Mouse (Mus musculus) hindbrain, postnatal 0 days (tissue): ENCODE data around the gene Sel1l. TPM values are rescaled to one million over a fixed set of nuclear protein-coding genes. Genes with fewer than 3 reads are reported as not detected.

Source experiments
- ATAC-seq: fragments of 200-750 bp; cut with Nextera tagmentation; 2 replicates; pipeline ENCODE4 v1.8.0; 2017; ENCODE audit warnings: mild to moderate bottlenecking, moderate TSS enrichment, moderate library complexity
- DNase-seq: peaks from one replicate; pipeline ENCODE4 v3.0.0-alpha.2; 2015; ENCODE audit warnings: low spot score
- H3K27ac ChIP-seq: fragments of 300-500 bp; sonication (generic); 2 replicates; pipeline ENCODE4 v1.5.1; 2014; ENCODE audit warnings: mild to moderate bottlenecking
- H3K27me3 ChIP-seq: fragments of 300-500 bp; sonication (generic); 2 replicates; pipeline ENCODE4 v1.6.1; 2014; ENCODE audit warnings: low read length, mixed read lengths; ENCODE audit not compliant: insufficient read depth
- H3K36me3 ChIP-seq: fragments of 300-500 bp; sonication (generic); 2 replicates; pipeline ENCODE4 v1.6.1; 2014; ENCODE audit warnings: low read length, mixed read lengths; ENCODE audit not compliant: insufficient read depth
- H3K4me1 ChIP-seq: fragments of 300-500 bp; sonication (generic); 2 replicates; pipeline ENCODE4 v1.6.1; 2014; ENCODE audit warnings: antibody characterized with exemption, low read length, mixed read lengths; ENCODE audit not compliant: insufficient read depth
- H3K4me2 ChIP-seq: fragments of 300-500 bp; sonication (generic); 2 replicates; pipeline ENCODE4 v1.6.1; 2014; ENCODE audit warnings: low read depth, mild to moderate bottlenecking, low read length, moderate library complexity, mixed read lengths
- H3K4me3 ChIP-seq: fragments of 300-500 bp; sonication (generic); 2 replicates; pipeline ENCODE4 v1.5.1; 2014; ENCODE audit warnings: low read length
- H3K9ac ChIP-seq: fragments of 300-500 bp; sonication (generic); replicated peaks from 2 replicates; pipeline ENCODE4 v1.6.1; 2014; ENCODE audit warnings: mild to moderate bottlenecking, low read length, moderate library complexity, mixed read lengths
- H3K9me3 ChIP-seq: fragments of 300-500 bp; sonication (generic); 2 replicates; pipeline ENCODE4 v1.6.1; 2016; ENCODE audit warnings: low read length, mixed read lengths
- CTCF ChIP-seq: IDR thresholded peaks from 2 replicates; pipeline ENCODE4 v1.5.1; 2016; ENCODE audit warnings: antibody characterized with exemption, control low read depth, low read depth
- WGBS: fragments of 180-500 bp; shearing (Covaris S2); extraction: QIAGEN DNeasy Blood & Tissue Kit; methylation state at CpG from one replicate; pipeline ENCODE4 v1.1.7; 2014; 5-methylcytosine and 5-hydroxymethylcytosine counted together
- polyA plus RNA-seq: library from polyadenylated mRNA; unstranded; fragments of >200 nt; fragmentation: Nextera tagmentation; extraction: Ambion mirVana; gene quantifications from 2 replicates; pipeline ENCODE4 v1.2.1, GENCODE M21; 2015
- total RNA-seq: library from RNA; depleted of rRNA; stranded (reverse); fragments of >200 nt; gene quantifications from 2 replicates; pipeline ENCODE4 v1.2.3, GENCODE M21; 2014; rRNA removed

The Sel1l gene
- total RNA-seq (53.6 and 58.6 TPM in 2 replicates), polyA plus RNA-seq (87.4 and 88.7 TPM in 2 replicates)

DNA sequence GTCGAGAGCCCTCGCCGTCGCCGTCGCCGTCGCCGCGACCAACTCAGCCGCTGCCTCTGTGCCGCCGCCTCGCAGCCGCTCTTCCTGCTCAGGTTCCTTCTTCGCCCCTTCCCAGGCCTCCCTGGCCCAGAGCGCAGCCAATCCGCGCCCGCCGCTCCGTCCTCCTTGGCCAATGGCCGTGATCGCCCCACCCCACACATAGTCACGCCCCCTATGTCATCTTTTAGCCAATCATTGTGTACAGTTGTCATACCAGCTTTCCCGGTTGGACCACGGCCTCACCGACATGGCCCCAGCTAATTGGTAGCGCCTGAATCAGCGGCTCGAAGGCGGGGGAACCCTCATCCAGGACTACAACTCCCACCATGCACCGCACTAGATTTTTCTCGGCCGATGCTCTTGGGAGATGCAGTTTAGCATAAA, at the start of gene Sel1l:
Gene Sel1l, minus strand, starts transcription at position 113 of the 423 bp plus-strand sequence.
- H3K4me1 ChIP-seq, result 0 out of 2 replicates have a peak, but pooled peaks cover 4% of the 10 kb centered on the region
- no peaks in the 10 kb centered on the region for H3K9me3 ChIP-seq
- no peaks in the 10 kb centered on the region for H3K36me3 ChIP-seq
- H3K4me3 ChIP-seq, result peak within 1 kb of the TSS; percentile 89
- peak within 1 kb of the TSS; percentile 87 for H3K9ac ChIP-seq
- H3K27ac ChIP-seq, result peak within 1 kb of the TSS; percentile 85
- under 1% methylated on average over 25 of the region's 35 CpGs for WGBS
- peak; percentile 100 for ATAC-seq
- peak; percentile 99 for DNase-seq
- peak within 1 kb of the TSS; percentile 91 for H3K4me2 ChIP-seq
- H3K27me3 ChIP-seq, result no peaks in the 10 kb centered on the region
- TF ChIP-seq CTCF, result no peak

DNA sequence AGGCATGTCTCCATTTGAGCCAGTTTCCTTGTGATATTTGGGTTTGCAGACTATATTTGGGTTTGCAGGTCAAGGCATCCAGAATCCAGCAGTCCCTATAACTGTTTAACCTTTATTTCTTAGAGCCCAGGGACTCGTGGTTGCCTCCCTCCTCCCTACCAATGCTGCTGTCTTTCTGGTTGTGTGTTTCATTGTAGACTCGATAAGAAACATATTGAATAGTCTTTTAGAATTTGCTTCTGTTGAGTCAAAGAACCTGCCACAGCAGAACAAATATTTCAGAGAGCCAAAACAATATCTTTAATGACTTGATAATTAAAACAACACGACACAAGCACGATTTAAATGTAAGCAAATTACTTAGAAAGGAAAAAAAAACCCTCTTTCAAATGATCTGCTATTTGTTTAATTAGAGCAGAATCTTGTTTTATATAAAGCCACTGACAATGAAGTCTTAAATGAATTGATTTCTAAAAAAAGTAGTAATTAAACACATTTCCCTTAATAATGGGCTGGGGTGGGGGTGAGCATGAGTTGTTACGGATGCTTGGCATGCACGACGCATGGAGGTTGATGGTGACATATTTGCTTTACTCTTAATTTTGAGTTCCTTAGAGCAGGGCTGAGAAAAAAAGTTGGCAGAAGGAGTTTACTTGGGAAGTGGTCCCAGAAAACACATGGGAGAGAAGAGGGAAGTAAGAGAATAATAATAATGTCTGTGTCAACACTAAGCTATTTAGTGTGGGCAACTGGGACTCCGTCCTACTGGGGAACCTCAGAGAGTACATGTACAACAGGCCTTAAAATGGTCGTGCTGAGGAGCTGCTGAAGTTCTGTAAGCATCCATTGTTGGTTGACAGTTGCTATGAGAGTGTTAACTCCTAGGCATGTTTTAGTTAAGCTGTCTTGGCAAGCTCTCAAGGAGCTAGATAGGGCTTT, 43.9 kb upstream of the Sel1l start:
- DNase-seq, result no peak
- WGBS, result 62% methylated on average over 9 of the region's 9 CpGs
- no peak overlapping the region for H3K4me2 ChIP-seq

DNA sequence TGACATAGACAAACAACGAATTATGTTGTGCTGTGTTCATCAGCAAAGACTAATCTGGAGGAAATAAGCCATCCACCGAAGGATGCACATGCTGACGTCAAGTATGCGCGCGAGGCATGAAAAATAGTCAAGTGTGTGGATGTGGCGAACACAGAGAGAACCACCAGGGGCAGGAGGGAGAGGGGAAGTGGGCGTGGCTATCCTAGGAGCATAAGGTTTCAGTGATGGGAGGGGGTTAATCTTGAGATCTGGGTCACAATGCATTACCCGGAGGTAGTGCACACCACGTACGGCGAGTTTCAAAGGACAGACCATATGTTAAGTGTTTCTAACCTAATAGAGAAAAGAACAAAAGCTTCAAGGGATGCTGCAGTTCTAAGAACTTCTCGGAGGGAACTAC, 31.5 kb upstream of the Sel1l start:
- no peaks in the 10 kb centered on the region for H3K9me3 ChIP-seq
- H3K4me2 ChIP-seq, result no peak overlapping the region
- H3K27me3 ChIP-seq, result no peaks in the 10 kb centered on the region
- no peaks in the 10 kb centered on the region for H3K36me3 ChIP-seq
- no peak overlapping the region for H3K27ac ChIP-seq
- ATAC-seq, result no peak
- H3K4me3 ChIP-seq, result no peak overlapping the region
- no peak for TF ChIP-seq CTCF
- WGBS, result 80% methylated on average over 13 of the region's 13 CpGs
- no peaks in the 10 kb centered on the region for H3K4me1 ChIP-seq
- DNase-seq, result no peak
- H3K9ac ChIP-seq, result no peak overlapping the region

More for the DNA sequence above, 43.9 kb upstream of the Sel1l start:
- Histone ChIP-seq H3K9me3 (no peaks in the 10 kb centered on the region), H3K36me3 (no peaks in the 10 kb centered on the region), H3K9ac (no peak overlapping the region), H3K27me3 (no peaks in the 10 kb centered on the region), H3K4me3 (no peak overlapping the region), H3K4me1 (no peaks in the 10 kb centered on the region), H3K27ac (no peak overlapping the region)
- no peak for TF ChIP-seq CTCF
- ATAC-seq, result no peak

- DNase-seq (no peak), ATAC-seq (0 out of 2 replicates have a peak, but pooled peaks have one; percentile 21)
- no peaks in the 10 kb centered on the region for H3K27me3 ChIP-seq
- H3K4me1 ChIP-seq, result no peaks in the 10 kb centered on the region
- WGBS, result 70% methylated on average over 8 of the region's 8 CpGs
- no peak overlapping the region for H3K27ac ChIP-seq
- TF ChIP-seq CTCF, result no peak
- H3K9ac ChIP-seq, result no peak overlapping the region
- no peak overlapping the region for H3K4me2 ChIP-seq
- H3K36me3 ChIP-seq, result no peaks in the 10 kb centered on the region
- H3K9me3 ChIP-seq, result no peaks in the 10 kb centered on the region
- H3K4me3 ChIP-seq, result no peak overlapping the region
Measured at GRCm38 (mm10) chr12:91878912-91879250, 29.9 kb upstream of the Sel1l start.

DNA sequence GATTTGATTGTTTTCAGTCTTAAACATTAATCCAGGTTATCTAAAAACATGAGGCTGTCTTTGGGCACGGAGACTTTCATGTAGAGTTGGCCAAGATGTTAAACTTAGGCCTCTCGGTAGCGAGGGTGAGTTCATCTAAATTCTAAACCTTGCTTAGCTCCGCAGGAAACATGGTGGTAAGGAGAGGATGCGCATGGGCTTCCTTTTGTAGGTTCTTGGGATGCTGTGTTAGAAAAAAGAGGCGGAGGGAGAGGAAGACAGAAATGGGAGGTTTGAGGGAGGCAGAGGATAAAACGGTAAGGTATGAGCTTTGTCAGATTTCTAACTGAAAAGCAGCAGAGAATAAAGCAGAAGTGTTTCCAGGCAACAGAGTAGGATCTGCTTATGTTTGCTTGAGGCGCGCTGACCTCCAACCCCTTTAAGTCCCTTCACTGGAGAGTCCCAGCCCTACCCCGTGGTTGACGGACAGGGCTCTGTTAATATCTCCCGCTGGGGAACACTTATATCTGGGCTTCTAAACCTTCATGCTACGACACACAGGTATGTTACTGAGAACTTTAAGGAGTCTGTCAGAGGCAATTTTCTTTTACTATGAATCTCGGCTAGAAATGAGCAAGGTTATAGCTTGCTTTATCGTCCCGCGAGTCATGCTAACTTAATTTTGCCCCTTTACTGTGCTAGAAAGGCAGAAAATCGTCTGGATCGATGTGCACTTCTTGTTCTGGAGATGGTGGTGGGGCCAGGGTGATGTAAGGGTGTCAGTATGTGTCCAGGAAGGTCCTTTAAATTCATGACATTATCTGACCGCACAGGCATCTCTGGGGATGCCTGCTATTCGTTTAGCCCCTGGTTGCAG, 29.3 kb upstream of the Sel1l start:
- no peak for DNase-seq
- Histone ChIP-seq H3K4me1 (no peaks in the 10 kb centered on the region), H3K9me3 (no peaks in the 10 kb centered on the region), H3K4me2 (no peak overlapping the region), H3K27ac (no peak overlapping the region), H3K27me3 (no peaks in the 10 kb centered on the region), H3K4me3 (no peak overlapping the region), H3K9ac (no peak overlapping the region), H3K36me3 (no peaks in the 10 kb centered on the region)
- 60% methylated on average over 21 of the region's 21 CpGs for WGBS
- ATAC-seq, result no peak
- TF ChIP-seq CTCF, result no peak

- DNase-seq, result peak; percentile 83
- no peaks in the 10 kb centered on the region for H3K36me3 ChIP-seq
- WGBS, result 39% methylated on average over 5 of the region's 5 CpGs
Measured at GRCm38 (mm10) chr12:91877646-91878045, 28.7 kb upstream of the Sel1l start.

More at GRCm38 (mm10) chr12:91877646-91878045, 28.7 kb upstream of the Sel1l start:
- Histone ChIP-seq H3K4me1 (no peaks in the 10 kb centered on the region), H3K27me3 (no peaks in the 10 kb centered on the region), H3K4me2 (no peak overlapping the region), H3K4me3 (no peak overlapping the region), H3K27ac (no peak overlapping the region), H3K9me3 (no peaks in the 10 kb centered on the region), H3K9ac (no peak overlapping the region)
- ATAC-seq, result no peak
- TF ChIP-seq CTCF, result peak; percentile 80
